22 mouse cellular contexts compared by ENCODE assay signal in genomic region chr5:98986459-98986858, GRCm38 (mm10). TPM values are rescaled to one million over a fixed set of nuclear protein-coding genes. Genes with fewer than 3 reads are reported as not detected.
A peak's percentile ranks its signal among the peaks of the same experiment; 100 is the strongest.
DNase-seq lines count a peak whose midpoint lies in the region; ATAC-seq and TF ChIP-seq lines count a peak whose summit lies in the region.
"Had no signal": no experiment of that assay in that cellular context is flagged by ENCODE, and none has a peak within 500 bp of the region (broad histone marks: within the 10 kb centered on the region; RNA-seq: fewer than 3 reads in every experiment).

No protein-coding gene starts in this region.

- WGBS in forebrain, embryonic 12.5 days, result 5% methylated on average over 4 of the region's 4 CpGs
- WGBS in intestine, embryonic 15.5 days, result 51% methylated on average over 4 of the region's 4 CpGs
- WGBS in midbrain, embryonic 11.5 days, result 12% methylated on average over 4 of the region's 4 CpGs
- WGBS in hindbrain, embryonic 10.5 days, result 35% methylated on average over 4 of the region's 4 CpGs

- no peaks in the 10 kb centered on the region for H3K27me3 ChIP-seq in forebrain, embryonic 12.5 days
- no peaks in the 10 kb centered on the region for H3K27me3 ChIP-seq in intestine, embryonic 15.5 days (replicated peaks)
- no peaks in the 10 kb centered on the region for H3K27me3 ChIP-seq in midbrain, embryonic 11.5 days (ENCODE audit: control insufficient read depth, insufficient read depth, low read length)
- no peaks in the 10 kb centered on the region for H3K27me3 ChIP-seq in hindbrain, embryonic 10.5 days (ENCODE audit: insufficient read depth, poor library complexity, severe bottlenecking)
- H3K27me3 ChIP-seq: embryonic facial prominence, embryonic 15.5 days; heart, embryonic 13.5 days; lung, embryonic 15.5 days; neural tube, embryonic 13.5 days; stomach, embryonic 15.5 days had no signal

- no peaks in the 10 kb centered on the region for H3K36me3 ChIP-seq in forebrain, embryonic 12.5 days (replicated peaks)
- no peaks in the 10 kb centered on the region for H3K36me3 ChIP-seq in intestine, embryonic 15.5 days
- no peaks in the 10 kb centered on the region for H3K36me3 ChIP-seq in midbrain, embryonic 11.5 days (ENCODE audit: control insufficient read depth, insufficient read depth, low read length)
- H3K36me3 ChIP-seq in hindbrain, embryonic 10.5 days, result no peaks in the 10 kb centered on the region
- H3K36me3 ChIP-seq: embryonic facial prominence, embryonic 15.5 days; heart, embryonic 13.5 days; lung, embryonic 15.5 days; neural tube, embryonic 13.5 days; stomach, embryonic 15.5 days had no signal

- peak overlapping the region; percentile 17 for H3K4me2 ChIP-seq in forebrain, embryonic 12.5 days
- no peak overlapping the region for H3K4me2 ChIP-seq in intestine, embryonic 15.5 days (replicated peaks)
- no peak overlapping the region for H3K4me2 ChIP-seq in midbrain, embryonic 11.5 days
- H3K4me2 ChIP-seq: embryonic facial prominence, embryonic 15.5 days; heart, embryonic 13.5 days; lung, embryonic 15.5 days; neural tube, embryonic 13.5 days; stomach, embryonic 15.5 days had no signal

- peak; percentile 83 for DNase-seq in brain, embryonic 14.5 days (ENCODE audit: low read depth)
- peak; percentile 84 for DNase-seq in midbrain, embryonic 11.5 days (ENCODE audit: low spot score, missing footprints)
- no peak for DNase-seq in adipocyte (ENCODE audit: low spot score)
- DNase-seq in hindbrain, embryonic 10.5 days (ENCODE audit: low spot score), result no peak
- DNase-seq in natural killer cell, adult 2 months (ENCODE audit: low spot score in 2 of 2), result no peak
- DNase-seq in lung, postnatal 25 days (ENCODE audit: low spot score), result no peak
- DNase-seq: B cell, adult 2 months; cerebellum, adult 9-10 months; heart, adult 11 months; heart, postnatal 4 days; right cerebral cortex, postnatal 14 days; thymus, adult 18-20 months; thymus, postnatal 4 days had no signal

- H3K9ac ChIP-seq in forebrain, embryonic 12.5 days, result no peak overlapping the region
- no peak overlapping the region for H3K9ac ChIP-seq in intestine, embryonic 15.5 days
- H3K9ac ChIP-seq in midbrain, embryonic 11.5 days (ENCODE audit: low read length), result no peak overlapping the region
- H3K9ac ChIP-seq: embryonic facial prominence, embryonic 15.5 days; heart, embryonic 13.5 days; liver, embryonic 14.5 days; lung, embryonic 15.5 days; neural tube, embryonic 13.5 days; stomach, embryonic 15.5 days had no signal

- H3K4me3 ChIP-seq in forebrain, embryonic 12.5 days (replicated peaks), result no peak overlapping the region
- H3K4me3 ChIP-seq in intestine, embryonic 15.5 days (replicated peaks), result no peak overlapping the region
- H3K4me3 ChIP-seq in midbrain, embryonic 11.5 days (ENCODE audit: low read depth, low read length), result no peak overlapping the region
- no peak overlapping the region for H3K4me3 ChIP-seq in hindbrain, embryonic 10.5 days
- H3K4me3 ChIP-seq: embryonic facial prominence, embryonic 15.5 days; heart, embryonic 13.5 days; lung, embryonic 15.5 days; neural tube, embryonic 13.5 days; stomach, embryonic 15.5 days had no signal

- H3K9me3 ChIP-seq in forebrain, embryonic 12.5 days, result no peaks in the 10 kb centered on the region
- no peaks in the 10 kb centered on the region for H3K9me3 ChIP-seq in intestine, embryonic 15.5 days
- H3K9me3 ChIP-seq in midbrain, embryonic 11.5 days (ENCODE audit: control insufficient read depth, low read length), result no peaks in the 10 kb centered on the region
- no peaks in the 10 kb centered on the region for H3K9me3 ChIP-seq in hindbrain, embryonic 10.5 days
- H3K9me3 ChIP-seq: embryonic facial prominence, embryonic 15.5 days; heart, embryonic 13.5 days; lung, embryonic 15.5 days; neural tube, embryonic 13.5 days; stomach, embryonic 15.5 days had no signal

- TF ChIP-seq POLR2A in brain, embryonic 14.5 days (IDR thresholded peaks at IDR 0.05; ENCODE audit: borderline replicate concordance, extremely low read depth, insufficient read depth, insufficient read length, poor library complexity, severe bottlenecking), result no peak

- H3K4me1 ChIP-seq in forebrain, embryonic 12.5 days, result peaks cover 38% of the 10 kb centered on the region
- H3K4me1 ChIP-seq in intestine, embryonic 15.5 days (replicated peaks), result no peaks in the 10 kb centered on the region
- H3K4me1 ChIP-seq in midbrain, embryonic 11.5 days (ENCODE audit: control insufficient read depth, insufficient read depth, low read length), result peaks cover 12% of the 10 kb centered on the region
- H3K4me1 ChIP-seq in hindbrain, embryonic 10.5 days (replicated peaks), result peaks cover 18% of the 10 kb centered on the region
- H3K4me1 ChIP-seq: embryonic facial prominence, embryonic 15.5 days; lung, embryonic 15.5 days; stomach, embryonic 15.5 days had no signal

- peak overlapping the region; percentile 91 for H3K27ac ChIP-seq in forebrain, embryonic 12.5 days
- no peak overlapping the region for H3K27ac ChIP-seq in intestine, embryonic 15.5 days
- peak overlapping the region; percentile 30; the same call in 1 of the 2 replicates for H3K27ac ChIP-seq in midbrain, embryonic 11.5 days (ENCODE audit: low read depth, low read length)
- no peak overlapping the region for H3K27ac ChIP-seq in hindbrain, embryonic 10.5 days
- H3K27ac ChIP-seq: embryonic facial prominence, embryonic 15.5 days; heart, embryonic 13.5 days; hindbrain, postnatal 0 days; liver, embryonic 14.5 days; lung, embryonic 15.5 days; neural tube, embryonic 13.5 days; stomach, embryonic 15.5 days had no signal

- peak; percentile 71 for ATAC-seq in forebrain, embryonic 12.5 days (ENCODE audit: low FRiP score)
- ATAC-seq in intestine, embryonic 15.5 days, result peak; percentile 14; the same call in 1 of the 2 replicates
- ATAC-seq in midbrain, embryonic 11.5 days (ENCODE audit: low FRiP score), result no peak
- ATAC-seq: hindbrain, postnatal 0 days had no signal

- TF ChIP-seq CTCF in brain, embryonic 14.5 days (IDR thresholded peaks at IDR 0.05; ENCODE audit: borderline replicate concordance, extremely low read depth, insufficient read depth, insufficient read length), result no peak

RNA-seq across cellular contexts. Expression of gene Prkg2, which starts 50.7 kb away (rescaled TPM):
- polyA plus RNA-seq in brain, embryonic 14.5 days (2012; rRNA removed), result 0.74 and 1.1 TPM in 2 replicates
- 4.7 and 4.8 TPM in 2 replicates for polyA plus RNA-seq in forebrain, embryonic 12.5 days (2016; fragmentation: Nextera tagmentation; extraction: Ambion mirVana)
- polyA plus RNA-seq in intestine, embryonic 15.5 days (2015; fragmentation: Nextera tagmentation; extraction: Ambion mirVana), result 36.5 and 41.1 TPM in 2 replicates
- 2.0 and 2.3 TPM in 2 replicates for polyA plus RNA-seq in midbrain, embryonic 11.5 days (2014; fragmentation: Nextera tagmentation; extraction: Ambion mirVana)
- 1.3 and 1.6 TPM in 2 replicates for polyA plus RNA-seq in hindbrain, embryonic 10.5 days (2016; fragmentation: Nextera tagmentation; extraction: Ambion mirVana)

Comparison
In these comparisons a context has a peak if more than half of its experiments do, and no peak if none do; other contexts are left out.
1. DNase-seq: peak in brain, embryonic 14.5 days (single experiment) and midbrain, embryonic 11.5 days (single experiment); none in adipocyte (single experiment), hindbrain, embryonic 10.5 days (single experiment), natural killer cell, adult 2 months (0 of 2) and lung, postnatal 25 days (single experiment).
2. H3K27ac ChIP-seq: peak in forebrain, embryonic 12.5 days (single experiment) and midbrain, embryonic 11.5 days (single experiment); none in intestine, embryonic 15.5 days (single experiment) and hindbrain, embryonic 10.5 days (single experiment).